Mouse (Mus musculus): Measurements from ENCODE around the gene Map6. TPM values are rescaled to one million over a fixed set of nuclear protein-coding genes. Genes with fewer than 3 reads are reported as not detected.

Map6 gene
- polyA plus RNA-seq, 1 experiment from 2014 or later, result 118 TPM

DNA sequence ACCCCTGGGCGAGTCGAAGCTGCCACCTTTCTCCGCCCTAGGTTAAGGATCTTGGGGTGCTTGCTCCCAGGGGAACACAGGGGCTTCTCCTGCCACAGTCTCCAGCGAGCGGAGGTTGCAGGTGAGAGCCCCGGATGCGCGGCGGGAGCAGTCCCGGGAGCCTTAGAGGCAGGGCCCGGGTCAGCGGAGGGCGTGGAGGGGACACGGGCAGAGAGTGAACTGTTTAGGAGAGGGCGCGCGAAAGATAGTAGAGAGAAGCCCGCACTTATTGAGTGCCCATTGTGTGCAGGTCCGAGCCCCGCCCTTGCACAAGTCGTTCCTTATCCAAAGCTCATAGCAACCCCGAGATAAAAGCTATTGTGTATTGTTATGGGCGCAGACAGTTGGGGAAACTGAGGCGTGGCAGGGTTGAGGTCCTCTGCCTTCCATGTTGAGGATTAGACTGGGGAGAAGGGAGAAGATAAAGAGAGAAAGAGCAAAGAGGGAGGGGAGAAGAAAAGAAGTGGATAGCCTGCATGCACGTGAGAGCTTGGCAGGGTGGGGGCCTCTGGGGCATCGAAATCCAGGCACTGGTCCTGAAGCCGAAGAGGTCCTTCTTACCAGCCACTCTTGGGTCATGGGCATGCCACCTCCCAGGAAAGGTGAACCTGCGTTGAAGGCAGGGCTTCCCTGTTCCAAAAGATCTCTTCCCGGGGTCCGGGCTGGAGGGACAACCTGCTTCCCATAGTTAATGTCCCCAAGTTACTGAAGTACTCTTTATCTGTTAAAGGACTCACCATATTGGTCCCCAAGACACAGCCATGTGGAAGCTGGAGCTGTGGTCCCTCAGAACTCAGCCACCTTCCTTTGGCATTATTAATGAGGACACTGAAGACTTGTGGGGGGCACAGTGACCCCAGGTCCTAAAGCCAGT is 115.1 kb downstream of the Map6 start:
- H3K36me3 ChIP-seq (ENCODE audit: control insufficient read depth, insufficient read depth, low read length), result peaks cover 1% of the 10 kb centered on the region; the same call in 1 of the 2 replicates
- H3K4me3 ChIP-seq (ENCODE audit: low read depth, low read length), result peak overlapping the region; percentile 50
- peak overlapping the region; percentile 75 for H3K4me2 ChIP-seq (ENCODE audit: low read depth, low read length)
- no peak overlapping the region; the same call in 1 of the 2 replicates for H3K27ac ChIP-seq (ENCODE audit: low read depth, low read length)
- WGBS, result 9% methylated on average over 30 of the region's 30 CpGs
- H3K27me3 ChIP-seq (ENCODE audit: control insufficient read depth, insufficient read depth, low read length), result no peaks in the 10 kb centered on the region
- H3K9me3 ChIP-seq (ENCODE audit: control insufficient read depth, low read length), result no peaks in the 10 kb centered on the region
- H3K9ac ChIP-seq (replicated peaks; ENCODE audit: low read depth, low read length), result peak overlapping the region; percentile 78
- H3K4me1 ChIP-seq (ENCODE audit: control insufficient read depth, insufficient read depth, low read length), result peaks cover 30% of the 10 kb centered on the region
- no peak for ATAC-seq (ENCODE audit: low read depth)

- ATAC-seq (ENCODE audit: low read depth), result no peak
- peak overlapping the region; percentile 78 for H3K9ac ChIP-seq (replicated peaks; ENCODE audit: low read depth, low read length)
- peak overlapping the region; percentile 50 for H3K4me3 ChIP-seq (ENCODE audit: low read depth, low read length)
- H3K9me3 ChIP-seq (ENCODE audit: control insufficient read depth, low read length), result no peaks in the 10 kb centered on the region
- H3K4me2 ChIP-seq (ENCODE audit: low read depth, low read length), result peak overlapping the region; percentile 75
- peaks cover 5% of the 10 kb centered on the region; the same call in 1 of the 2 replicates for H3K36me3 ChIP-seq (ENCODE audit: control insufficient read depth, insufficient read depth, low read length)
- WGBS, result 39% methylated on average over 5 of the region's 5 CpGs
- H3K4me1 ChIP-seq (ENCODE audit: control insufficient read depth, insufficient read depth, low read length), result peaks cover 30% of the 10 kb centered on the region
- no peaks in the 10 kb centered on the region for H3K27me3 ChIP-seq (ENCODE audit: control insufficient read depth, insufficient read depth, low read length)
- H3K27ac ChIP-seq (ENCODE audit: low read depth, low read length), result 0 out of 2 replicates have a peak overlapping the region, but pooled peaks have one; percentile 28
Measured at GRCm38 (mm10) chr7:99383246-99383645, 116.0 kb downstream of the Map6 start.

DNA sequence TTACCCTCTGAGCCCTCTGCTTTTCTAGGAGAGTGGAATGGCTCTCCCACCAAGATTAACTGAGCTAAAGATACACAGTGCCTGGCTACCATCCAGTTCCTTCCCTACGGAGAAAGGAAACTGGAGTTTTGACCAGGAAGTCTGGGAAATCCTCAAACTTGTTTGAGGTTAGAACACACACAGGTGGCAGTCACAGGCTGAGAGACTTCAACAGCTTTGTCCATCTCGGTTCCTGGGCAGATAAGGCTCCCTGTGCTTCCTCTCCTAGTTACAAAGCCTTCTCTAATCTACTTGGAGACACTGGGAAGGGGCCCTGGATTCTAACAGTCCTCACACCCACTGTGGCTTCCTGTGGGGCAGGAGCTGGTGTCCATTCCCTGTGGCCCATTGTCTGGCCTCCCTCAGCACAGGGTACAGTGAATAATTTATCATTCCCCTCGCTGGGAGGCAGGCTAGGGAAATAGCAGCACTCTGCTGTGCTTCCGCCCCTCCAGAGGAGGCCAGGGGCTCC is 116.9 kb downstream of the Map6 start:
- peak overlapping the region; percentile 37 for H3K9ac ChIP-seq (replicated peaks; ENCODE audit: low read depth, low read length)
- H3K27ac ChIP-seq (ENCODE audit: low read depth, low read length), result peak overlapping the region; percentile 29; the same call in 1 of the 2 replicates
- WGBS, result 9% methylated on average over 4 of the region's 4 CpGs
- H3K27me3 ChIP-seq (ENCODE audit: control insufficient read depth, insufficient read depth, low read length), result no peaks in the 10 kb centered on the region
- H3K36me3 ChIP-seq (ENCODE audit: control insufficient read depth, insufficient read depth, low read length), result peaks cover 5% of the 10 kb centered on the region; the same call in 1 of the 2 replicates
- H3K9me3 ChIP-seq (ENCODE audit: control insufficient read depth, low read length), result no peaks in the 10 kb centered on the region
- H3K4me3 ChIP-seq (ENCODE audit: low read depth, low read length), result peak overlapping the region; percentile 50
- peaks cover 30% of the 10 kb centered on the region for H3K4me1 ChIP-seq (ENCODE audit: control insufficient read depth, insufficient read depth, low read length)
- H3K4me2 ChIP-seq (ENCODE audit: low read depth, low read length), result peak overlapping the region; percentile 75
- no peak for ATAC-seq (ENCODE audit: low read depth)

DNA sequence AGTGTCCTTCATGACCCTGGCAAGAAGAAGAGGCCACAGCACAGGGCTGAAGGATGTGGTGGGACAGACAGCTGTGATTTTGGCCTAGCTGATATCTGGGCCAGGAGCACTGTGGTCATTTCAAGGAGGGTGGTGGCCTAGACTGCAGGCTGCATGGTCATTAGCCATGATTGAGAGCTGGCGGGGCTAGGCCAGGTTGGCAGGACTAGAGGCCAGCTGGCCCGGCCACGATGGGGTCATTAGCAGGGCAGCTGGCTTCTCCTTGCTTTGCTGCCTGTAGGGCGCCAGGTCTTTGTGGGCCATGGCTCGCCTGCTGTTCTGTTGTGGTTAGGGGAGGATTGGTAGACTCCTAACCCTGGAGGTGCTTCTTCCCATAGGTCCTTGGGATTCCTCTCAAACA is 118.8 kb downstream of the Map6 start:
- H3K27me3 ChIP-seq (ENCODE audit: control insufficient read depth, insufficient read depth, low read length), result no peaks in the 10 kb centered on the region
- peaks cover 5% of the 10 kb centered on the region; the same call in 1 of the 2 replicates for H3K36me3 ChIP-seq (ENCODE audit: control insufficient read depth, insufficient read depth, low read length)
- H3K9ac ChIP-seq (replicated peaks; ENCODE audit: low read depth, low read length), result no peak overlapping the region; the same call in 1 of the 2 replicates
- H3K4me1 ChIP-seq (ENCODE audit: control insufficient read depth, insufficient read depth, low read length), result peaks cover 26% of the 10 kb centered on the region
- no peak for ATAC-seq (ENCODE audit: low read depth)
- 55% methylated on average over 5 of the region's 5 CpGs for WGBS
- H3K4me3 ChIP-seq (ENCODE audit: low read depth, low read length), result no peak overlapping the region
- no peak overlapping the region for H3K27ac ChIP-seq (ENCODE audit: low read depth, low read length)
- no peaks in the 10 kb centered on the region for H3K9me3 ChIP-seq (ENCODE audit: control insufficient read depth, low read length)
- H3K4me2 ChIP-seq (ENCODE audit: low read depth, low read length), result peak overlapping the region; percentile 75; the same call in 1 of the 2 replicates

Other genes with a start within 250 kb of the Map6 start
- gene Uvrag, start 126.3 kb upstream of the Map6 start, polyA plus RNA-seq (2014; fragmentation: Nextera tagmentation; extraction: Ambion mirVana), result 20.9 and 23.8 TPM in 2 replicates
- 18.7 and 21.1 TPM in 2 replicates for gene Dgat2, start 84.7 kb upstream of the Map6 start, polyA plus RNA-seq (2014; fragmentation: Nextera tagmentation; extraction: Ambion mirVana)
- gene Mogat2, start 28.8 kb upstream of the Map6 start, polyA plus RNA-seq (2014; fragmentation: Nextera tagmentation; extraction: Ambion mirVana), result 0.92 and 2.2 TPM in 2 replicates
- gene Serpinh1, start 85.8 kb downstream of the Map6 start, polyA plus RNA-seq (2014; fragmentation: Nextera tagmentation; extraction: Ambion mirVana), result 38.7 and 139 TPM in 2 replicates
- gene Gdpd5, start 114.0 kb downstream of the Map6 start, polyA plus RNA-seq (2014; fragmentation: Nextera tagmentation; extraction: Ambion mirVana), result 38.1 and 47.9 TPM in 2 replicates
- 2.4 and 4.8 TPM in 2 replicates for gene Klhl35, start 198.6 kb downstream of the Map6 start, polyA plus RNA-seq (2014; fragmentation: Nextera tagmentation; extraction: Ambion mirVana)
- 408 and 464 TPM in 2 replicates for gene Rps3, start 216.3 kb downstream of the Map6 start, polyA plus RNA-seq (2014; fragmentation: Nextera tagmentation; extraction: Ambion mirVana)